Mouse (Mus musculus): ENCODE results near the gene Ifngr1. TPM values are rescaled to one million over a fixed set of nuclear protein-coding genes. Genes with fewer than 3 reads are reported as not detected.
A peak's percentile ranks its signal among the peaks of the same experiment; 100 is the strongest.

The Ifngr1 gene
- 29.8 and 33.5 TPM in 2 replicates for polyA plus RNA-seq (2016; fragmentation: Nextera tagmentation; extraction: Ambion mirVana)

DNA sequence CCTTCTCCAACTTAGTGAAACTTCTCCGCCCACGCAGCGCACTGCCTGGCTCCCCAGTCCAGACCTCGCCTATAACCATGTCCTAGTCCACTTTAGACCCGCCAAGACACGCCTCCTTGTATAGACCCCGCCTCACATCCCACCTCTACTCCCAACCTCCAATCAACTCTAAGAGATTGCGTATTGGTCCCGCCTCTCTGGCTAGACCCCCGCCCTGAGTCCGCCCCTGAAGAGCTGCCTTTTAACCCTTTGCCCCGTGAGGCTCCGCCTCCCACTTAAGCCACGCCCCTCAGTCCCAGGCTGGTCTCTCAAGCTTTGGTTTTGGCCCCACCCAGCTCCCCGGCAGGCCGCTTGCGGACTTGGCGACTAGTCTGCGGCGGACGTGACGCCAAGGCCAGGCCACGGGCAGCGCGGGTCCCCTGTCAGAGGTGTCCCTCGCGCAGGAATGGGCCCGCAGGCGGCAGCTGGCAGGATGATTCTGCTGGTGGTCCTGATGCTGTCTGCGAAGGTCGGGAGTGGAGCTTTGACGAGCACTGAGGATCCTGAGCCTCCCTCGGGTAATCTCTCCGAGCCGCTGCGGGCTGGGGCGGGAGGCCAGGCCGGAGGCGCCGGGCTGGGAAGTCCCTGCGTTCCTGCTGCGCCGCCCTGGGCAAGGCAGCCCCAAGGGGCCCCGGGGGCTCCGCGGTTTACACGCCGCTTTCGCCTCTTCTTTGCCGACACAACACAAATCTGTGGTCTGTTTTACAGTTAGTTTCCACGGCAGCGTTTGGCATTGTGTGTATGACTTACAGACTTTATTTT, at the start of gene Ifngr1:
TSS of gene Ifngr1 (plus strand) at position 309 of the 801 bp plus-strand sequence.
- peak within 1 kb of the TSS; percentile 75 for H3K4me3 ChIP-seq
- peaks cover 13% of the 10 kb centered on the region for H3K4me1 ChIP-seq (replicated peaks)
- under 1% methylated on average over 52 of the region's 52 CpGs for WGBS
- no peaks in the 10 kb centered on the region for H3K9me3 ChIP-seq
- DNase-seq (ENCODE audit: low spot score) = peak; percentile 99
- peaks cover 23% of the 10 kb centered on the region for H3K27me3 ChIP-seq (ENCODE audit: insufficient read depth, poor library complexity, severe bottlenecking)
- peak within 1 kb of the TSS; percentile 94 for H3K27ac ChIP-seq
- no peaks in the 10 kb centered on the region for H3K36me3 ChIP-seq

- H3K36me3 ChIP-seq = no peaks in the 10 kb centered on the region
- no peak overlapping the region for H3K4me3 ChIP-seq
- H3K27me3 ChIP-seq (ENCODE audit: insufficient read depth, poor library complexity, severe bottlenecking) = no peaks in the 10 kb centered on the region
- 94% methylated on average over 1 of the region's 1 CpGs for WGBS
- H3K27ac ChIP-seq = no peak overlapping the region
- H3K4me1 ChIP-seq (replicated peaks) = no peaks in the 10 kb centered on the region
- DNase-seq (ENCODE audit: low spot score) = no peak
- no peaks in the 10 kb centered on the region for H3K9me3 ChIP-seq
These were observed 44.9 kb upstream of the Ifngr1 start for GRCm38 (mm10) chr10:19546825-19547224.

GRCm38 (mm10) chr10:19548016-19548415, 43.7 kb upstream of the Ifngr1 start:
- Histone ChIP-seq H3K4me1 (replicated peaks) (no peaks in the 10 kb centered on the region), H3K27me3 (ENCODE audit: insufficient read depth, poor library complexity, severe bottlenecking) (no peaks in the 10 kb centered on the region), H3K4me3 (no peak overlapping the region), H3K27ac (no peak overlapping the region), H3K36me3 (no peaks in the 10 kb centered on the region), H3K9me3 (no peaks in the 10 kb centered on the region)
- no peak for DNase-seq (ENCODE audit: low spot score)
- WGBS = 83% methylated on average over 1 of the region's 1 CpGs

- DNase-seq (ENCODE audit: low spot score) = no peak
- Histone ChIP-seq H3K36me3 (no peaks in the 10 kb centered on the region), H3K9me3 (no peaks in the 10 kb centered on the region), H3K27me3 (ENCODE audit: insufficient read depth, poor library complexity, severe bottlenecking) (no peaks in the 10 kb centered on the region), H3K4me1 (replicated peaks) (no peaks in the 10 kb centered on the region), H3K4me3 (no peak overlapping the region), H3K27ac (no peak overlapping the region)
- whole genome bisulfite sequencing = 92% methylated on average over 2 of the region's 2 CpGs
These were observed 43.3 kb upstream of the Ifngr1 start for GRCm38 (mm10) chr10:19548491-19548890.

DNA sequence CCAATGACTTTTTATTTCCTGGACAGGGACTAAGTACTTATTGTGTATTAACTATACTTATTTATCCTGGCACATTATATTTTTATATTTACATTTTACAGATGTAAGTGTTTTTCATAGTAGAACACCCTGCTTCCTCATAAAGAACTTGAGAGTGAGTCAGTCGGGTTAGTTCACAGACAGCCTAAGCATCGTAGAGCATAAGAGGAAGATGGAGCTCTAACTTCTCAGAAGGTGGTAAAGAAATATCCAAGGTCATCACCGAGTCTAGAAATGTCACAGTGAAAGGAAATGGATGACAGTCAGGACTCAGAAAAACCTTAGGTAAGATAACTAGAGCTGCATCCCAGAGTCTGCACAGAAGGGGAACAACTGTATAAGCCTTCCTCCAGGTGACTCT, 40.2 kb upstream of the Ifngr1 start:
- no peak overlapping the region for H3K4me3 ChIP-seq
- no peaks in the 10 kb centered on the region for H3K27me3 ChIP-seq (ENCODE audit: insufficient read depth, poor library complexity, severe bottlenecking)
- DNase-seq (ENCODE audit: low spot score) = no peak
- H3K9me3 ChIP-seq = no peaks in the 10 kb centered on the region
- WGBS = 92% methylated on average over 3 of the region's 3 CpGs
- H3K4me1 ChIP-seq (replicated peaks) = no peaks in the 10 kb centered on the region
- no peak overlapping the region for H3K27ac ChIP-seq
- H3K36me3 ChIP-seq = no peaks in the 10 kb centered on the region

DNA sequence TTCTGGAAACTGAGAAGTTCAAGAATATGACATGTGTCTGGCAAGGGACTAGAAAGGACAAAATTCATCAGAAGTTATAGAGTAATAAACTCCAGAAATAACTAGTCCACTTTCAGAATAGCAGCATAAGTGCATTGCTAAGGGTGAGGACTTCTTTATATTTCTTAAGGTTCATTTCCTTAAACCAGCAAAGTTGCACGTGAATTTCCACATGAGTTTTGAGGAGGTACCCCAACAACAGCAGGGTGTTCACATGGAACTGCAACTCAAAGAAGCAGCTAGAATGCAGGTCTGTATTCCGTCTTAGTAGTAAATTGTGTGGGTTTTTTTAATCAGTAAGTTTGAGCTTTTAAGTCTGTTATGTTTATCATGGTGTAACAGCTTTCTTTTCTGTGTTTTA, 37.9 kb upstream of the Ifngr1 start:
- Histone ChIP-seq H3K27me3 (ENCODE audit: insufficient read depth, poor library complexity, severe bottlenecking) (no peaks in the 10 kb centered on the region), H3K4me1 (replicated peaks) (no peaks in the 10 kb centered on the region), H3K9me3 (no peaks in the 10 kb centered on the region), H3K36me3 (no peaks in the 10 kb centered on the region), H3K4me3 (no peak overlapping the region), H3K27ac (no peak overlapping the region)
- WGBS = 83% methylated on average over 2 of the region's 2 CpGs
- no peak for DNase-seq (ENCODE audit: low spot score)

DNA sequence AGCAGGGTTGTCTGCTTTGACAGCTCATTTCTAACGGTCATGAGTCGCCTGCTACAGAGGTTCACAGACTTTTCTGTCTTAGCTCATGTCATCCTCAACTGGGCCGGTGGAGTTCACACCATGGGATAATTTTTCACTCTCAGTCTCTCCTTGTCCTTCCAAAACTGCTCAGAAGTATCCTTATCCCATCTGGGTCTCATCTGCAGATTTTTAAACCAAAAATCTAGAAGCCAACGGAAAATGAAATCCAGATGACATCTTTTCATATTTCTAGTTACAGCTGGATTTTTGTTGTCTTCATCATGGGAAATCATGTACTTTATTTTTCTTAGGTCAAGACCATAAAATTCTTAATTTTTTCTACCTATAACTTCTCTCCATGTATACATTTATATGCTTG, 34.1 kb upstream of the Ifngr1 start:
- DNase-seq (ENCODE audit: low spot score) = no peak
- H3K27ac ChIP-seq = no peak overlapping the region
- H3K9me3 ChIP-seq = no peaks in the 10 kb centered on the region
- H3K4me3 ChIP-seq = no peak overlapping the region
- WGBS = 82% methylated on average over 4 of the region's 4 CpGs
- H3K36me3 ChIP-seq = no peaks in the 10 kb centered on the region
- no peaks in the 10 kb centered on the region for H3K27me3 ChIP-seq (ENCODE audit: insufficient read depth, poor library complexity, severe bottlenecking)
- H3K4me1 ChIP-seq (replicated peaks) = no peaks in the 10 kb centered on the region

DNA sequence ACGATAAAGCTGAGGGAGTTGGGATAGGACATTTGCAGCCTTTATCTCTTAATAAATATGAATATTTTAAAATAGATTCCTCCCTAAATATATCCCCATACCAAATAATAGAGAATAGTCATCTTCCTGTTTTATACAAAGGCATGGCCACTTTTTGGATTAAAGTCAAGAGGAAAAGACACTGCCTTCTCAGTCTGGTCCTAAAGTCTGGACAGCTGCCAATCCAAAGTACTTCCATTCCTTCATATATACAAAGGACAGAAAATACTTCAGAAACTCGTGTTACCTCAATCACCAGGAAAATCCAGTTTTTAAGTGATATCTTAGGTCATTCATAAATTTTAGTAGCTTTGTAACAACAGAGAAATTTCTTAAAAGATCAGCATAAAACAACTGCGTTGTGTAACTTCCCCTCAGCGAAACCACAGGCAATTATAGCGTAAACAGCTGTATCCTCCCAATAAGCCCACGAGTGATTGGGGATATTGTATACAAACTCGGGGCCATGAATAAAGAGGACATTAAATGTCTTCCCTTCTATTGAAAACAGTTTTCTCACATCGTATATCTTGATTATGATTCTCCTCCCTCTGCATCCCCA, 32.1 kb upstream of the Ifngr1 start:
- 89% methylated on average over 8 of the region's 8 CpGs for WGBS
- Histone ChIP-seq H3K4me1 (replicated peaks) (no peaks in the 10 kb centered on the region), H3K27ac (no peak overlapping the region), H3K9me3 (0 out of 2 replicates have a peak, but pooled peaks cover 2% of the 10 kb centered on the region), H3K36me3 (no peaks in the 10 kb centered on the region), H3K27me3 (ENCODE audit: insufficient read depth, poor library complexity, severe bottlenecking) (no peaks in the 10 kb centered on the region), H3K4me3 (no peak overlapping the region)
- DNase-seq (ENCODE audit: low spot score) = no peak

DNA sequence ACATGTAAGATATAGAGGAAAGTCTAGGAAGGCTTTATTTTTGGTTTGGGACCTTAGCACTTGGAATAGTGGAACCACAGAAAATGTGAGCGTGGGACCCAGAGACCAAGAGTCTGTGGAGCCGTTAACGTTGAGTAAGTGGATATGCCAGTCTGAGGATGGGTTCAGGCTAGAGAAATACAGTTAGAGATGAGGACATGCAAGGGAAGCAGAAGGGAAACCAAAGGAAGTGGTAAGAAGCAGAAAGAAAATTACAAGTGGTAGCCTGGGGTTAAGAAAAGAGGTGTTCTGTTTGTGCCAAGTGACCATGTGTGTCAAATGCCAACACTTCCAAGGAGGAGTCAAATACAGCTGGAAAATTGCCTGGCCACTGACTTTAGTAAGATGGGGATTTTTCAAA, 29.2 kb upstream of the Ifngr1 start:
- Histone ChIP-seq H3K9me3 (0 out of 2 replicates have a peak, but pooled peaks cover 2% of the 10 kb centered on the region), H3K4me1 (replicated peaks) (no peaks in the 10 kb centered on the region), H3K4me3 (no peak overlapping the region), H3K36me3 (no peaks in the 10 kb centered on the region), H3K27me3 (ENCODE audit: insufficient read depth, poor library complexity, severe bottlenecking) (no peaks in the 10 kb centered on the region), H3K27ac (no peak overlapping the region)
- 93% methylated on average over 3 of the region's 3 CpGs for WGBS
- DNase-seq (ENCODE audit: low spot score) = no peak

DNA sequence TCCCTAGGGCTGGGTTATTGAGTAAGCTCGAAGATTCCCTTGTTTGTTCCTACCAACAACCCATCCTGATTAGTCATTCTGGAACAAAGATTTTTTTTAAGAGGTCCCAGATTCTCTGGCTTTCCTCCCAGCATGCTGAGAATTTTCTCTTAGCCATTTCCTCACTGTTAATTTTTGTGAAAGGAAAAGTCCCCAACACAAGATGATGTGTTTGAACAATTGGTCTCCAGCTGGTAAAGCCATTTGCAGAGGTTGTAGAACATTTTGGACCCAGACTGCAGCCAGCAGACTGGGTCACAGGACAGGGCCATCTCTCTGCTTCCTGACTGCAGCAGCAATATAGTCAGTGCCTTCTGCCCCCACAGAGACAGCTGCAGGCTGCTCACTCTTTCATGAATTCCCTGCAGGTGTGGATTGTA, 28.3 kb upstream of the Ifngr1 start:
- no peak overlapping the region for H3K27ac ChIP-seq
- H3K4me3 ChIP-seq = no peak overlapping the region
- H3K36me3 ChIP-seq = no peaks in the 10 kb centered on the region
- H3K27me3 ChIP-seq (ENCODE audit: insufficient read depth, poor library complexity, severe bottlenecking) = no peaks in the 10 kb centered on the region
- no peaks in the 10 kb centered on the region for H3K4me1 ChIP-seq (replicated peaks)
- WGBS = 88% methylated on average over 1 of the region's 1 CpGs
- DNase-seq (ENCODE audit: low spot score) = no peak
- 0 out of 2 replicates have a peak, but pooled peaks cover 2% of the 10 kb centered on the region for H3K9me3 ChIP-seq

- no peak for DNase-seq (ENCODE audit: low spot score)
- Histone ChIP-seq H3K27ac (no peak overlapping the region), H3K4me3 (no peak overlapping the region), H3K27me3 (ENCODE audit: insufficient read depth, poor library complexity, severe bottlenecking) (no peaks in the 10 kb centered on the region), H3K4me1 (replicated peaks) (no peaks in the 10 kb centered on the region), H3K36me3 (no peaks in the 10 kb centered on the region), H3K9me3 (0 out of 2 replicates have a peak, but pooled peaks cover 2% of the 10 kb centered on the region)
- 94% methylated on average over 4 of the region's 4 CpGs for WGBS
These were observed 24.3 kb upstream of the Ifngr1 start for GRCm38 (mm10) chr10:19567481-19567880.

GRCm38 (mm10) chr10:19570288-19570687, 21.5 kb upstream of the Ifngr1 start:
- H3K36me3 ChIP-seq = no peaks in the 10 kb centered on the region
- H3K27ac ChIP-seq = no peak overlapping the region
- H3K4me1 ChIP-seq (replicated peaks) = no peaks in the 10 kb centered on the region
- H3K4me3 ChIP-seq = no peak overlapping the region
- H3K9me3 ChIP-seq = no peaks in the 10 kb centered on the region
- 92% methylated on average over 4 of the region's 4 CpGs for WGBS
- H3K27me3 ChIP-seq (ENCODE audit: insufficient read depth, poor library complexity, severe bottlenecking) = no peaks in the 10 kb centered on the region
- DNase-seq (ENCODE audit: low spot score) = no peak

- Histone ChIP-seq H3K9me3 (no peaks in the 10 kb centered on the region), H3K4me3 (no peak overlapping the region), H3K4me1 (replicated peaks) (no peaks in the 10 kb centered on the region), H3K27me3 (ENCODE audit: insufficient read depth, poor library complexity, severe bottlenecking) (no peaks in the 10 kb centered on the region), H3K27ac (no peak overlapping the region), H3K36me3 (no peaks in the 10 kb centered on the region)
- DNase-seq (ENCODE audit: low spot score) = no peak
- WGBS = 75% methylated on average over 1 of the region's 1 CpGs
These were observed 21.0 kb upstream of the Ifngr1 start for GRCm38 (mm10) chr10:19570716-19571115.
